In genomic region chr4:150380273-150380672, GRCm38 (mm10) we compare ENCODE assay signal across 28 mouse cellular contexts.
A peak's percentile ranks its signal among the peaks of the same experiment; 100 is the strongest.
DNase-seq lines count a peak whose midpoint lies in the region; ATAC-seq lines count a peak whose summit lies in the region.
"Had no signal": no experiment of that assay in that cellular context is flagged by ENCODE, and none has a peak within 500 bp of the region (broad histone marks: within the 10 kb centered on the region; RNA-seq: fewer than 3 reads in every experiment).

No protein-coding gene starts in this region.

- H3K27me3 ChIP-seq in heart, embryonic 13.5 days (replicated peaks) = no peaks in the 10 kb centered on the region
- no peaks in the 10 kb centered on the region for H3K27me3 ChIP-seq in intestine, embryonic 16.5 days (replicated peaks; ENCODE audit: control insufficient read depth, insufficient read depth, low read length)
- H3K27me3 ChIP-seq: CH12.LX; embryonic facial prominence, embryonic 13.5 days; forebrain, embryonic 12.5 days; limb, embryonic 13.5 days; megakaryocyte, embryonic 14.5 days; midbrain, embryonic 13.5 days; Patski had no signal

- H3K9me3 ChIP-seq in heart, embryonic 13.5 days = no peaks in the 10 kb centered on the region
- no peaks in the 10 kb centered on the region for H3K9me3 ChIP-seq in intestine, embryonic 16.5 days (ENCODE audit: control insufficient read depth, low read length)
- H3K9me3 ChIP-seq: embryonic facial prominence, embryonic 13.5 days; forebrain, embryonic 12.5 days; G1E; hindbrain, embryonic 10.5 days; limb, embryonic 13.5 days; megakaryocyte, embryonic 14.5 days; midbrain, embryonic 13.5 days had no signal

- no peak overlapping the region for H3K9ac ChIP-seq in heart, embryonic 13.5 days
- H3K9ac ChIP-seq in intestine, embryonic 16.5 days (ENCODE audit: low read depth, low read length) = no peak overlapping the region
- H3K9ac ChIP-seq: embryonic facial prominence, embryonic 13.5 days; forebrain, embryonic 12.5 days; limb, embryonic 13.5 days; liver, embryonic 14.5 days; lung, embryonic 14.5 days; midbrain, embryonic 13.5 days had no signal

- peaks cover 76% of the 10 kb centered on the region for H3K4me1 ChIP-seq in heart, embryonic 13.5 days
- H3K4me1 ChIP-seq in intestine, embryonic 16.5 days (ENCODE audit: control insufficient read depth, insufficient read depth, low read length) = peaks cover 40% of the 10 kb centered on the region

- H3K4me3 ChIP-seq in heart, embryonic 13.5 days = no peak overlapping the region
- no peak overlapping the region for H3K4me3 ChIP-seq in intestine, embryonic 16.5 days (ENCODE audit: low read length)
- H3K4me3 ChIP-seq: embryonic facial prominence, embryonic 13.5 days; erythroblast, embryonic 14.5 days; forebrain, embryonic 12.5 days; hindbrain, embryonic 10.5 days; layer of hippocampus, adult 2 months; limb, embryonic 13.5 days; megakaryocyte, embryonic 14.5 days; midbrain, embryonic 13.5 days had no signal

- DNase-seq in heart, postnatal 25 days (ENCODE audit: low spot score) = no peak
- DNase-seq in thymus, postnatal 25 days = peak; percentile 27
- no peak for DNase-seq in thymus, postnatal 10 days (ENCODE audit: low spot score in 2 of 2)
- DNase-seq in T-cell, adult 2 months (ENCODE audit: low spot score) = no peak
- DNase-seq in cerebellum, adult 11 months = no peak
- DNase-seq: B cell, adult 2 months; cerebellum, adult 2 months; cerebellum, postnatal 25 days; gastrocnemius, postnatal 10 days; kidney, adult 9 months; kidney, postnatal 25 days; layer of hippocampus, postnatal 36 days; lung, embryonic 14.5 days; right cerebral cortex, adult 18-20 months had no signal

- 61% methylated on average over 5 of the region's 5 CpGs for whole genome bisulfite sequencing in heart, embryonic 13.5 days
- 60% methylated on average over 5 of the region's 5 CpGs for WGBS in intestine, embryonic 16.5 days

- no peaks in the 10 kb centered on the region for H3K36me3 ChIP-seq in heart, embryonic 13.5 days
- H3K36me3 ChIP-seq in intestine, embryonic 16.5 days (ENCODE audit: control insufficient read depth, insufficient read depth, low read length) = no peaks in the 10 kb centered on the region
- H3K36me3 ChIP-seq: embryonic facial prominence, embryonic 13.5 days; forebrain, embryonic 12.5 days; hindbrain, embryonic 10.5 days; limb, embryonic 13.5 days; midbrain, embryonic 13.5 days had no signal

- no peak overlapping the region for H3K4me2 ChIP-seq in heart, embryonic 13.5 days
- H3K4me2 ChIP-seq in intestine, embryonic 16.5 days (ENCODE audit: low read depth, low read length) = no peak overlapping the region
- H3K4me2 ChIP-seq: embryonic facial prominence, embryonic 13.5 days; forebrain, embryonic 12.5 days; limb, embryonic 13.5 days; lung, embryonic 14.5 days; midbrain, embryonic 13.5 days had no signal

- intact Hi-C loops in heart, postnatal 25 days (cut with DNase I) = no loop called here

- 0 out of 2 replicates have a peak overlapping the region, but pooled peaks have one; percentile 3 for H3K27ac ChIP-seq in heart, embryonic 13.5 days (replicated peaks)
- H3K27ac ChIP-seq in intestine, embryonic 16.5 days (ENCODE audit: low read length) = peak overlapping the region; percentile 68
- H3K27ac ChIP-seq: embryonic facial prominence, embryonic 13.5 days; hindbrain, embryonic 10.5 days; layer of hippocampus, adult 2 months; limb, embryonic 13.5 days; liver, embryonic 14.5 days; midbrain, embryonic 13.5 days had no signal

- ATAC-seq in heart, embryonic 13.5 days (ENCODE audit: extremely low read depth, insufficient number of reproducible peaks, low FRiP score, low TSS enrichment) = no peak
- 0 out of 2 replicates have a peak, but pooled peaks have one; percentile 17 for ATAC-seq in intestine, embryonic 16.5 days
- ATAC-seq: midbrain, embryonic 13.5 days; Patski had no signal
